Mouse (Mus musculus) MEL (cell line): ENCODE results near the gene Cacnb3. TPM values are rescaled to one million over a fixed set of nuclear protein-coding genes. Genes with fewer than 3 reads are reported as not detected.

Source experiments
- DNase-seq: peaks from one replicate; pipeline ENCODE4 v3.0.0; 2011; ENCODE audit warnings: low read depth, low spot score
- H3K27ac ChIP-seq: 2 replicates; pipeline ENCODE4 v1.5.1; 2012; ENCODE audit warnings: low read depth, mild to moderate bottlenecking, control low read depth, low read length, moderate library complexity; ENCODE audit not compliant: control insufficient read depth
- H3K27me3 ChIP-seq, 2 experiments: fragments of 150-350 bp in 1 of 2; sonication (generic) in 1 of 2; 2 replicates each; pipeline ENCODE4 v1.6.1; 2012; ENCODE audit warnings: low read length in 2 of 2, mild to moderate bottlenecking in 2 of 2, improper control_type of control experiment in 1 of 2, moderate library complexity in 1 of 2; ENCODE audit not compliant: insufficient read depth in 2 of 2, control insufficient read depth in 1 of 2
- H3K36me3 ChIP-seq, 2 experiments: 2 replicates each; pipeline ENCODE4 v1.6.1; 2012 to 2014; ENCODE audit warnings: low read length in 2 of 2, improper control_type of control experiment in 1 of 2, inconsistent platforms in 1 of 2, mild to moderate bottlenecking in 1 of 2; ENCODE audit not compliant: insufficient read depth in 2 of 2, control insufficient read depth in 1 of 2
- H3K4me1 ChIP-seq, 2 experiments: fragments of 150-350 bp in 1 of 2; sonication (generic) in 1 of 2; 2 replicates each; pipeline ENCODE4 v1.6.1; 2012; ENCODE audit warnings: low read length in 2 of 2, improper control_type of control experiment in 1 of 2, mild to moderate bottlenecking in 1 of 2; ENCODE audit not compliant: insufficient read depth in 2 of 2, control insufficient read depth in 1 of 2
- H3K4me3 ChIP-seq, 2 experiments: fragments of 150-350 bp in 1 of 2; sonication (generic) in 1 of 2; 2 replicates each; pipeline ENCODE4 v1.5.1; 2012; ENCODE audit warnings: low read depth in 2 of 2, low read length in 2 of 2, mild to moderate bottlenecking in 2 of 2, moderate library complexity in 2 of 2, control low read depth in 1 of 2, improper control_type of control experiment in 1 of 2; ENCODE audit not compliant: control insufficient read depth in 1 of 2, insufficient read depth in 1 of 2
- H3K79me2 ChIP-seq: 2 replicates; pipeline ENCODE4 v1.6.1; 2012; ENCODE audit warnings: mild to moderate bottlenecking, low read length, moderate library complexity; ENCODE audit not compliant: control insufficient read depth, poor library complexity, insufficient read depth
- H3K9ac ChIP-seq: 2 replicates; pipeline ENCODE4 v1.6.1; 2012; ENCODE audit warnings: low read depth, mild to moderate bottlenecking, control low read depth, low read length, moderate library complexity; ENCODE audit not compliant: control insufficient read depth, poor library complexity, severe bottlenecking
- H3K9me3 ChIP-seq: fragments of 150-350 bp; sonication (generic); replicated peaks from 2 replicates; pipeline ENCODE4 v1.6.1; 2012; ENCODE audit warnings: mild to moderate bottlenecking, low read length, improper control_type of control experiment, moderate library complexity; ENCODE audit not compliant: insufficient read depth
- BHLHE40 ChIP-seq: IDR thresholded peaks from 2 replicates; pipeline ENCODE4 v1.6.1; 2012; ENCODE audit warnings: low read depth, mild to moderate bottlenecking, inconsistent platforms, low read length, improper control_type of control experiment, borderline replicate concordance
- CHD1 ChIP-seq: IDR thresholded peaks from 2 replicates; pipeline ENCODE4 v1.6.1; 2012; ENCODE audit warnings: low read depth, mild to moderate bottlenecking, inconsistent platforms, low read length, improper control_type of control experiment
- CHD2 ChIP-seq: IDR thresholded peaks from 2 replicates; pipeline ENCODE4 v1.6.1; 2011; ENCODE audit warnings: low read length, improper control_type of control experiment
- CTCF ChIP-seq, 3 experiments: IDR thresholded peaks in 2 of 3; conservative IDR thresholded peaks in 1 of 3; 2 replicates each; pipeline ENCODE4 v1.5.1; 2011 to 2012; ENCODE audit warnings: low read length in 3 of 3, low read depth in 2 of 3, mild to moderate bottlenecking in 2 of 3, improper control_type of control experiment in 1 of 3, inconsistent platforms in 1 of 3, mixed read lengths in 1 of 3, moderate library complexity in 1 of 3; ENCODE audit not compliant: control insufficient read depth in 1 of 3, insufficient read depth in 1 of 3, poor library complexity in 1 of 3, severe bottlenecking in 1 of 3
- E2F4 ChIP-seq: IDR thresholded peaks from 2 replicates; pipeline ENCODE4 v1.6.1; 2011; ENCODE audit warnings: low read depth, low read length, improper control_type of control experiment, borderline replicate concordance
- ELF1 ChIP-seq: IDR thresholded peaks from 2 replicates; pipeline ENCODE4 v1.6.1; 2014; ENCODE audit warnings: low read depth, mild to moderate bottlenecking, inconsistent platforms, low read length, improper control_type of control experiment, moderate library complexity
- EP300 ChIP-seq, 2 experiments: IDR thresholded peaks; 2 replicates each; pipeline ENCODE4 v1.6.1; 2011; ENCODE audit warnings: improper control_type of control experiment in 2 of 2, low read length in 2 of 2, low read depth in 1 of 2, mild to moderate bottlenecking in 1 of 2
- ETS1 ChIP-seq: IDR thresholded peaks from 2 replicates; pipeline ENCODE4 v1.6.1; 2012; ENCODE audit warnings: low read depth, mild to moderate bottlenecking, inconsistent platforms, low read length, improper control_type of control experiment, moderate library complexity
- GABPA ChIP-seq: IDR thresholded peaks from 2 replicates; pipeline ENCODE4 v1.6.1; 2012; ENCODE audit warnings: low read depth, mild to moderate bottlenecking, inconsistent platforms, low read length, improper control_type of control experiment, moderate library complexity
- GATA1 ChIP-seq: IDR thresholded peaks from 2 replicates; pipeline ENCODE4 v1.6.1; 2011; ENCODE audit warnings: low read depth, low read length, improper control_type of control experiment
- KAT2A ChIP-seq: conservative IDR thresholded peaks from 2 replicates; pipeline ENCODE4 v1.6.1; 2012; ENCODE audit warnings: low read depth, low read length, improper control_type of control experiment, inconsistent platforms
- MAFK ChIP-seq: IDR thresholded peaks from 2 replicates; pipeline ENCODE4 v1.6.1; 2011; ENCODE audit warnings: low read depth, mild to moderate bottlenecking, low read length, improper control_type of control experiment, borderline replicate concordance
- MAX ChIP-seq: IDR thresholded peaks from 2 replicates; pipeline ENCODE4 v1.6.1; 2011; ENCODE audit warnings: low read length, improper control_type of control experiment
- MAZ ChIP-seq: IDR thresholded peaks from 2 replicates; pipeline ENCODE4 v1.6.1; 2012; ENCODE audit warnings: low read depth, mild to moderate bottlenecking, inconsistent platforms, low read length, improper control_type of control experiment
- MXI1 ChIP-seq: IDR thresholded peaks from 2 replicates; pipeline ENCODE4 v1.6.1; 2011; ENCODE audit warnings: mild to moderate bottlenecking, low read depth, low read length, improper control_type of control experiment
- MYB ChIP-seq: IDR thresholded peaks from 2 replicates; pipeline ENCODE4 v1.6.1; 2011; ENCODE audit warnings: mild to moderate bottlenecking, low read depth, low read length, improper control_type of control experiment
- MYC ChIP-seq: IDR thresholded peaks from 2 replicates; pipeline ENCODE4 v1.6.1; 2011; ENCODE audit warnings: low read depth, mild to moderate bottlenecking, low read length, improper control_type of control experiment, moderate library complexity
- NELFE ChIP-seq: IDR thresholded peaks from 2 replicates; pipeline ENCODE4 v1.6.1; 2011; ENCODE audit warnings: low read depth, low read length, improper control_type of control experiment
- NRF1 ChIP-seq: IDR thresholded peaks from 2 replicates; pipeline ENCODE4 v1.6.1; 2014; ENCODE audit warnings: low read depth, mild to moderate bottlenecking, inconsistent platforms, low read length, improper control_type of control experiment, moderate library complexity; ENCODE audit not compliant: poor library complexity, insufficient read depth, severe bottlenecking
- POLR2A ChIP-seq, 2 experiments: IDR thresholded peaks; 2 replicates each; pipeline ENCODE4 v1.6.1; 2011 to 2012; ENCODE audit warnings: low read length in 2 of 2, mild to moderate bottlenecking in 2 of 2, control low read depth in 1 of 2, improper control_type of control experiment in 1 of 2, low read depth in 1 of 2, moderate library complexity in 1 of 2; ENCODE audit not compliant: control insufficient read depth in 1 of 2, insufficient read depth in 1 of 2, poor library complexity in 1 of 2
- POLR2AphosphoS2 ChIP-seq: IDR thresholded peaks from 2 replicates; pipeline ENCODE4 v1.6.1; 2011; ENCODE audit warnings: low read length, improper control_type of control experiment
- POLR2AphosphoS5 ChIP-seq: IDR thresholded peaks from 2 replicates; pipeline ENCODE4 v1.6.1; 2012; ENCODE audit warnings: low read depth, borderline replicate concordance, mild to moderate bottlenecking, inconsistent platforms, low read length, moderate library complexity, mixed read lengths
- RAD21 ChIP-seq: IDR thresholded peaks from 2 replicates; pipeline ENCODE4 v1.6.1; 2011; ENCODE audit warnings: mild to moderate bottlenecking, low read depth, low read length, improper control_type of control experiment
- RCOR1 ChIP-seq: IDR thresholded peaks from 2 replicates; pipeline ENCODE4 v1.6.1; 2012; ENCODE audit warnings: low read depth, mild to moderate bottlenecking, inconsistent platforms, low read length, improper control_type of control experiment
- SIN3A ChIP-seq: IDR thresholded peaks from 2 replicates; pipeline ENCODE4 v1.6.1; 2012; ENCODE audit warnings: low read length, improper control_type of control experiment, inconsistent platforms
- SMC3 ChIP-seq: IDR thresholded peaks from 2 replicates; pipeline ENCODE4 v1.6.1; 2011; ENCODE audit warnings: low read depth, low read length, improper control_type of control experiment
- TAL1 ChIP-seq: IDR thresholded peaks from 2 replicates; pipeline ENCODE4 v1.6.1; 2012; ENCODE audit warnings: mild to moderate bottlenecking, inconsistent platforms, low read length, moderate library complexity, mixed read lengths
- TBP ChIP-seq: IDR thresholded peaks from 2 replicates; pipeline ENCODE4 v1.8.0; 2011; ENCODE audit warnings: low read depth, low read length, improper control_type of control experiment
- UBTF ChIP-seq: IDR thresholded peaks from 2 replicates; pipeline ENCODE4 v1.6.1; 2012; ENCODE audit warnings: low read depth, mild to moderate bottlenecking, inconsistent platforms, low read length, improper control_type of control experiment, moderate library complexity, borderline replicate concordance; ENCODE audit not compliant: insufficient read depth
- USF1 ChIP-seq: IDR thresholded peaks from 2 replicates; pipeline ENCODE4 v1.6.1; 2014; ENCODE audit warnings: low read depth, mild to moderate bottlenecking, inconsistent platforms, low read length, improper control_type of control experiment, moderate library complexity
- USF2 ChIP-seq, 2 experiments: IDR thresholded peaks; 2 replicates each; pipeline ENCODE4 v1.6.1; 2011 to 2012; ENCODE audit warnings: improper control_type of control experiment in 2 of 2, low read length in 2 of 2, borderline replicate concordance in 1 of 2, inconsistent platforms in 1 of 2, low read depth in 1 of 2, mild to moderate bottlenecking in 1 of 2; ENCODE audit not compliant: insufficient read depth in 1 of 2
- ZC3H11A ChIP-seq: IDR thresholded peaks from 2 replicates; pipeline ENCODE4 v1.6.1; 2012; ENCODE audit warnings: low read depth, mild to moderate bottlenecking, inconsistent platforms, low read length, improper control_type of control experiment
- ZKSCAN1 ChIP-seq: IDR thresholded peaks from 2 replicates; pipeline ENCODE4 v1.6.1; 2012; ENCODE audit warnings: low read depth, mild to moderate bottlenecking, inconsistent platforms, low read length, improper control_type of control experiment, moderate library complexity
- ZNF384 ChIP-seq: IDR thresholded peaks from 2 replicates; pipeline ENCODE4 v1.6.1; 2012; ENCODE audit warnings: low read depth, mild to moderate bottlenecking, inconsistent platforms, low read length, improper control_type of control experiment
- polyA plus RNA-seq, 2 experiments: library from polyadenylated mRNA; stranded (reverse) in 1 of 2; unstranded in 1 of 2; fragments of >175 nt in 1 of 2; fragments of >200 nt in 1 of 2; gene quantifications; 2 replicates each; pipeline versions ENCODE4 v1.2.1 to v1.2.4; 2012; ENCODE audit warnings: low replicate concordance in 2 of 2, low read depth in 1 of 2; ENCODE audit not compliant: insufficient read length in 2 of 2, insufficient read depth in 1 of 2, missing spikeins in 1 of 2
- total RNA-seq: library from RNA; depleted of rRNA; stranded (reverse); fragments of 300-350 nt; gene quantifications from 2 replicates; pipeline ENCODE4 v1.2.3, GENCODE M21; 2012

Gene Cacnb3
- total and polyA plus RNA-seq, 3 experiments, result 1.4 to 8.5 TPM; not detected in 1

GRCm38 (mm10) chr15:98616362-98617175 is 14.1 kb upstream of the Cacnb3 start:
- Histone ChIP-seq H3K36me3 (peaks cover 0 to 3% of the 10 kb centered on the region in 2 experiments; a peak in 1 of 4 replicates), H3K79me2 (no peaks in the 10 kb centered on the region), H3K4me3 (peak overlapping the region; percentile 41 to 45), H3K27ac (no peak overlapping the region), H3K27me3 (peaks cover 5 to 7% of the 10 kb centered on the region in 2 experiments; a peak in 2 of 4 replicates), H3K4me1 (peaks cover 0 to 13% of the 10 kb centered on the region in 2 experiments; a peak in 3 of 4 replicates), H3K9me3 (no peaks in the 10 kb centered on the region), H3K9ac (peak overlapping the region; percentile 40)
- DNase-seq, result no peak
- TF ChIP-seq TBP (no peak), SIN3A (0 out of 2 replicates have a peak, but pooled peaks have one; percentile 3), UBTF (no peak), MAFK (no peak), USF2 (IDR thresholded peaks at IDR 0.05; ENCODE audit: borderline replicate concordance in 1 of 2, insufficient read depth in 1 of 2, low read depth in 1 of 2, low read length in 2 of 2) (no peak), BHLHE40 (no peak), MXI1 (peak; percentile 24), NELFE (no peak), ZNF384 (no peak), POLR2AphosphoS5 (no peak), ZKSCAN1 (no peak), MYC (no peak), ELF1 (no peak), NRF1 (no peak), MYB (no peak), MAZ (0 out of 2 replicates have a peak, but pooled peaks have one; percentile 9), SMC3 (no peak), USF1 (no peak), ZC3H11A (no peak; the same call in 1 of the 2 replicates), POLR2A (IDR thresholded peaks at IDR 0.05; ENCODE audit: control insufficient read depth in 1 of 2, insufficient read depth in 1 of 2, low read depth in 1 of 2, low read length in 2 of 2, poor library complexity in 1 of 2) (no peak), RCOR1 (no peak), TAL1 (no peak), CHD1 (no peak), GABPA (no peak), E2F4 (no peak), GATA1 (0 out of 2 replicates have a peak, but pooled peaks have one; percentile 14), CTCF (IDR thresholded peaks at IDR 0.05 in 2 of 3, conservative IDR thresholded peaks at IDR 0.05 in 1 of 3; ENCODE audit: control insufficient read depth in 1 of 3, insufficient read depth in 1 of 3, low read depth in 2 of 3, low read length in 3 of 3, poor library complexity in 1 of 3, severe bottlenecking in 1 of 3) (no peak), ETS1 (no peak), POLR2AphosphoS2 (no peak), KAT2A (no peak), EP300 (IDR thresholded peaks at IDR 0.05; ENCODE audit: low read depth in 1 of 2, low read length in 2 of 2) (no peak), RAD21 (no peak), MAX (peak; percentile 64), CHD2 (no peak)
